Mouse (Mus musculus) testis, adult 2 months (tissue): ENCODE measurements around the gene Gnai2. TPM values are rescaled to one million over a fixed set of nuclear protein-coding genes. Genes with fewer than 3 reads are reported as not detected.

ENCODE experiments used
- H3K27ac ChIP-seq: fragments of 200-500 bp; 2 replicates; pipeline ENCODE4 v1.5.1; 2012; ENCODE audit warnings: low read depth, low read length; ENCODE audit not compliant: control insufficient read depth, insufficient read depth
- H3K27me3 ChIP-seq: fragments of 200-500 bp; 2 replicates; pipeline ENCODE4 v1.6.1; 2012; ENCODE audit warnings: mild to moderate bottlenecking, low read length, moderate library complexity; ENCODE audit not compliant: control insufficient read depth, insufficient read depth
- H3K36me3 ChIP-seq: fragments of 200-500 bp; 2 replicates; pipeline ENCODE4 v1.6.1; 2012; ENCODE audit warnings: mild to moderate bottlenecking, low read length; ENCODE audit not compliant: control insufficient read depth, insufficient read depth
- H3K4me1 ChIP-seq: fragments of 200-500 bp; 2 replicates; pipeline ENCODE4 v1.6.1; 2012; ENCODE audit warnings: low read length; ENCODE audit not compliant: control insufficient read depth, insufficient read depth
- H3K4me3 ChIP-seq: fragments of 200-500 bp; 2 replicates; pipeline ENCODE4 v1.5.1; 2012; ENCODE audit warnings: low read depth, mild to moderate bottlenecking, low read length, moderate library complexity, mixed read lengths; ENCODE audit not compliant: control insufficient read depth
- CTCF ChIP-seq: fragments of 200-500 bp; IDR thresholded peaks from 2 replicates; pipeline ENCODE4 v1.5.1; 2012; ENCODE audit warnings: low read depth, mild to moderate bottlenecking, inconsistent platforms, low read length, moderate library complexity; ENCODE audit not compliant: control insufficient read depth, insufficient read depth, insufficient replicate concordance
- POLR2A ChIP-seq: fragments of 200-500 bp; IDR thresholded peaks from 2 replicates; pipeline ENCODE4 v1.6.1; 2012; ENCODE audit warnings: low read depth, mild to moderate bottlenecking, inconsistent platforms, low read length, moderate library complexity; ENCODE audit not compliant: control insufficient read depth
- polyA plus RNA-seq: library from polyadenylated mRNA; depleted of rRNA; stranded (reverse); fragments of >200 nt; gene quantifications from 2 replicates; pipeline ENCODE4 v1.2.3, GENCODE M21; 2012

Gnai2 gene
- polyA plus RNA-seq, 1 experiment = 103 TPM

DNA sequence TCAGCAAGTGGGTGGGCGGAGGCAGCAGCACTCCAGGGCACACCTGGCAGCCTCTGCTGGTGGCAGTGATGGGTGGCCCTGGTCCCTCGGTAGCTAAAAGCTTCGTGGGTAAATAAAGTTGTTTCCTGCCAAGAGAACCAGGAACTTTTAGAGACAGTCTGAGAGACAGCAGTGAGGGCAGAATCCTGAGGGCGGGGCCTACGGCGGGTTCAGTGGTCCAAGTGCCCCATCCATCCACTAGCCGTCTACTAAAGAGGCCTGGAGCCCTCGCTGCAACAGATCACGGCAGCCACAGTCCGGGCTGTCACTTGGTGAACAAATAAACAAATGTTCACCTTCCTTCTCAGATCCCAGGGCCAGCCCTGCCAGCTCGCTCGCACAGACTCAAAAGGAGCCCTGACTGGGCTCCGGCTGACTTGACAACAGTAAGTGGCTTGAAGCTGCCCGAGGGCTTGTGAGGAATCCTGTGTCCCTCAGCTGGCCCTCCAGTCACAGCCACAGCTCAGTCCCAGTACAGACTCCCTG lies 5.2 kb downstream of the Gnai2 start:
- no peaks in the 10 kb centered on the region for H3K36me3 ChIP-seq
- H3K4me3 ChIP-seq = no peak overlapping the region
- TF ChIP-seq POLR2A (no peak), CTCF (no peak)
- H3K4me1 ChIP-seq = peaks cover 51% of the 10 kb centered on the region
- H3K27ac ChIP-seq = no peak overlapping the region
- no peaks in the 10 kb centered on the region for H3K27me3 ChIP-seq

DNA sequence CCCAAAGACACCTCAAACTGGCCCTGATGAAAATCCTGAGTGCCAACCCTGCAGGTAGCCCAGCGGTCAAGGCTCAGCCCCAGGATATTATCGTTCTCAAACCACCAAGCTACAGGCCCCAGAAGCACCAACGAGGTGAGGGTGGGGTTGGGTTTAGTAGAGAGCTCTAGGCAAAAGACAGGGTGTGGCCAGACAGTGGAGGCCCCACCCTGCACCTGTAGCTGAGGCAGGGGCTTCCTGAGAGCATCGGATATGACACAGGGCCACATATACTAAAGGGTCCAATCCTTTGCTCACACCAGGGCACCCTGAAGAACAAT lies 5.8 kb downstream of the Gnai2 start:
- H3K4me3 ChIP-seq = no peak overlapping the region
- TF ChIP-seq POLR2A (no peak), CTCF (no peak)
- H3K27ac ChIP-seq = peak overlapping the region; percentile 14; the same call in 1 of the 2 replicates
- peaks cover 46% of the 10 kb centered on the region for H3K4me1 ChIP-seq
- H3K36me3 ChIP-seq = no peaks in the 10 kb centered on the region
- H3K27me3 ChIP-seq = no peaks in the 10 kb centered on the region

DNA sequence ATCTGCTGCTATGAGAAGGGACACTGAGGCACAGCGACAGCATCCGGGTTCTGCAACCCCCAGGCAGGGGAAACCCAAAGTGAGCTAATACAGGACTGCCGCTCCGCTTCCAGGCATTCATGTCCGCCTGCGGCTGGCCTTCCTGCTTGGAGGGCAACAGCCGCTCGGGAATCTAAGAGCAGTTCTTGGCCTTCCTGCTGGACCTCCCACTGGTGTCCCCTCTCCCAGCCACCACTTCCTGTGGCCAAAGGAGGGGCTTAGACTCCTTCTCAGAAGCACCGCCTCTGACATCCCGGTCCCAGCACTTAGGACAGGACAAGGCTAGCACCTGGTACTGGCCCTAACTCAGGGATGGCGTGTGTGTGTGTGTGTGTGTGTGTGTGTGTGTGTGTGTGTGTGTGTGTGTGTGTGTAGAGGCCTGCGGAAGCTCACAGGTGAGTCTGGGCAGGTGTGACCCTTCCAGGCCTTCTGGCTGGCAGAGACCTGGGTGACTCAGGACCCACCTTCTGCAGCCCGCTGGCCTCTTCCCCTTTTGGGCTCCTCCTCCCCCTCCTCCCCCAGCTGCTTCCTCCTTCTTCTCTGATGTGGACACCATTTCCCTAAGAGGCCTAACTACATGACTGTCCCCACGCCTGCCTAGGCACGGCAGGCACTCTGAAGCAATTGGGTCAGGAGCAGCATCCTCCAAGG lies 6.3 kb downstream of the Gnai2 start:
- peaks cover 42% of the 10 kb centered on the region for H3K4me1 ChIP-seq
- H3K4me3 ChIP-seq = no peak overlapping the region
- no peaks in the 10 kb centered on the region for H3K36me3 ChIP-seq
- TF ChIP-seq POLR2A = no peak
- no peak for TF ChIP-seq CTCF
- H3K27ac ChIP-seq = peak overlapping the region; percentile 49
- H3K27me3 ChIP-seq = no peaks in the 10 kb centered on the region

DNA sequence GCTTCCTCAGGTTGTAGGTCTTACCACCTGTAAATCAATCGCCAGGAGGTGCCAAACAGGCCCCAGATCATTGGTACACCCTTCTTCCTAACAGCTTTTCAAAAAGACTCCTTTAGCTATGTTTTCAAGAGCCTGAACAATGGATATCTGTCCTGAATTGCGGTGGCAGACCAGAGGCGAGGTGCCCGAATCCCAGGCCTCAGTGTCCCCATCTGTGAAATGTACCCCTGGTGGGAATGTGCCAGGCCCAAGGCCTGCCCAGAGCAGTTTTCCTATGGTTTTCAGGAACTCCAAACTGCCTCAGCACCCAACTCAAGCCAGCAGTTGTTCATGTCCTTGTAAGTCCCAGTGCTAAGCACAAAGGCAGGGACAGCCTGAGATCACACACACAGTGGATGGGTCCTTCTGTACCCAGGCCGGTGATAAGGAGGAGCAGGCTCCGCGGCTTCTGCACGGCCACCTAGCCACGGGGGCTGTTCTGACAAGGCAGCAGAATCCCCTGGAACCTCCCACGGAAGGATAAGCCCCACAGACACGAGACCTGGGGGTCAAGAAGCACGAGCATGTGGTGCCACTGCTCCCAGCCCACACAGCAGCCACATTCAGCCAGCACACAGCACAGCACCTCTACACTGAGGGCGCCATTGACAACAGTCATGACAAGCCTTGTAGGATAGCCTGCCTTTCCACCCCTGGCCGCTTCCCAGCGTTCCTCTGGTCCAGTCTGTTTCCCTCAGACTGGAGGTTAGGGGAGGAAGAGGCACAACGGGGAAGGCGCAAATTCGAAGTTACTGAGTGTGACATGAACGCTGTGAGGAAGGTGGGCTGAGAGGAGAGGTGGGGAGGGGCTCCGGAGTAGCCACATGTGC lies 7.5 kb downstream of the Gnai2 start:
- Histone ChIP-seq H3K36me3 (no peaks in the 10 kb centered on the region), H3K4me1 (peaks cover 35% of the 10 kb centered on the region), H3K27me3 (no peaks in the 10 kb centered on the region), H3K4me3 (no peak overlapping the region), H3K27ac (peak overlapping the region; percentile 58)
- TF ChIP-seq POLR2A = 0 out of 2 replicates have a peak, but pooled peaks have one; percentile 41
- TF ChIP-seq CTCF = no peak

DNA sequence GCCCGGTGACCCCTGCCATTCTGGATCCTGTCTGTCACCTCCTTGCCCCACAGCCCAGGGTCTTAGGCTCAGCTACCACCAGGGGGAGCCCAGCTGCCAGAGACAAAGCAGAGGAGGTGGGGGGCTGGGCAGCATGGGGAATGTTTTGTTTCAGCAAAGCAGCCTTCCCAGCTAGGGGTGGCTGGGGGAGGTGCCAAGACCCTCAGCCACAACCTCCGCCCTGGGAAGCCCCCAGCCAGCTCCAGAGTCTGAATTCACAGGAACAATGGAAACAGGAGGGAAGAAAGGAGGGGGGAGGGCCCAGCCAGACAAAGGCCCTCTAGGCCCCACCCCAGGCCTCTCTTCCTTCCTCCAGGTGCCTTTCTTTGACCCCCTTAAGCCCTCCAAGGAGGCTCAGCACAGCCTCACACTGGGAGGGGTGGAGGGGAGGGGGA lies 8.3 kb downstream of the Gnai2 start:
- Histone ChIP-seq H3K36me3 (no peaks in the 10 kb centered on the region), H3K4me3 (no peak overlapping the region), H3K27me3 (no peaks in the 10 kb centered on the region), H3K4me1 (peaks cover 27% of the 10 kb centered on the region), H3K27ac (peak overlapping the region; percentile 26; the same call in 1 of the 2 replicates)
- TF ChIP-seq POLR2A (no peak), CTCF (peak; percentile 64; the same call in 1 of the 2 replicates)

DNA sequence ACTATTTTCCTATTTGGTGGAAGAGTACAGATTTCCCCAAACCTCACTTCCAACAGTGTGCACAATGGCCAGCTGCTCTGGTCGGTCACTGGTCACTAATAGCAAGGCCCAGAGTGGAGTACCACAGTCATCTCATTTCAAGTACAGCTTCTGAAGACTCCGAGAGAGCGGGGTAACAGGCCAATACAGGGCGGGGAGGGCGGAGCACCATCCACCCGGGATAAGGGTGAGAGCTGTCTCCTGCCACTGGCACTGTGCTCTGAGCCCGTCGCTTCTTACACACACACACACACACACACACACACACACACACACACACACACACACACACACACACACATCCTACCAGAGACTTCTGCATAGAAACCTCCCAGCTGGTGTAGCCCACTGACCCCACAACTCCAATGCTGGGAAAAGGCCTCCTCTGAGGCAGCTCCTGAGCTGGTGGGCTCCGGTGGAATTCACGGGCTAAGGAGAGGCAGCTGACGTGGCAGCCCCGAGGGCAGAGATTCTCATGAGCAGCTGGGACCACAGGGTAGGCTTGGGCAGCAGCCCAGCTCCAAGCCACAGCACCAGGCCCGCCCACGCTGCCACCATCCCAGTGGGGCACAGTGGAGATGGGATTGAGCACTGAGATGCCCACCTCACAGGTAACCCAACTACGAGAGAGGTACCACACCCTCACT lies 8.9 kb downstream of the Gnai2 start:
- no peaks in the 10 kb centered on the region for H3K36me3 ChIP-seq
- peaks cover 25% of the 10 kb centered on the region for H3K4me1 ChIP-seq
- no peak overlapping the region for H3K4me3 ChIP-seq
- no peaks in the 10 kb centered on the region for H3K27me3 ChIP-seq
- H3K27ac ChIP-seq = 0 out of 2 replicates have a peak overlapping the region, but pooled peaks have one; percentile 26
- TF ChIP-seq CTCF (no peak), POLR2A (no peak)
